Mouse (Mus musculus): ENCODE measurements at regions not wholly inside any gene's neighbourhood (a gene's known extent, or its start where the extent isn't known, plus 50 kb on each side); places are given as distances from the start of the nearest gene placed in this dataset.

GRCm38 (mm10) chr19:21186016-21186415 lies 86.1 kb upstream of the Zfand5 start:
- no peak overlapping the region for H3K9ac ChIP-seq (replicated peaks)
- 68% methylated on average over 1 of the region's 1 CpGs for WGBS (ENCODE audit: insufficient replicate concordance)
- no peaks in the 10 kb centered on the region for H3K4me1 ChIP-seq (replicated peaks; ENCODE audit: control insufficient read depth in 2 of 2, insufficient read depth in 2 of 2, low read length in 1 of 2)
- TF ChIP-seq CTCF (IDR thresholded peaks at IDR 0.05; ENCODE audit: low read depth), result no peak
- TF ChIP-seq EP300 (IDR thresholded peaks at IDR 0.05; ENCODE audit: low read depth), result no peak
- DNase-seq (ENCODE audit: low read depth in 3 of 3, low spot score in 3 of 3), result no peak
- H3K36me3 ChIP-seq (replicated peaks; ENCODE audit: control insufficient read depth, insufficient read depth, low read depth), result no peaks in the 10 kb centered on the region
- no peaks in the 10 kb centered on the region for H3K27me3 ChIP-seq (ENCODE audit: control insufficient read depth, insufficient read depth, low read length)
- H3K4me3 ChIP-seq (ENCODE audit: insufficient read depth in 1 of 2, low read depth in 2 of 2, low read length in 2 of 2), result no peak overlapping the region
- H3K4me2 ChIP-seq (ENCODE audit: low read depth), result no peak overlapping the region
- ATAC-seq (ENCODE audit: insufficient read depth), result no peak
- no peaks in the 10 kb centered on the region for H3K9me3 ChIP-seq (ENCODE audit: control insufficient read depth, low read length)
- no peak overlapping the region for H3K27ac ChIP-seq

- 70% methylated on average over 4 of the region's 4 CpGs for WGBS (ENCODE audit: insufficient replicate concordance)
- H3K9me3 ChIP-seq (ENCODE audit: control insufficient read depth, low read length), result no peaks in the 10 kb centered on the region
Measured at GRCm38 (mm10) chr19:21183028-21183427, 89.0 kb upstream of the Zfand5 start.

GRCm38 (mm10) chr19:21179886-21180285 lies 92.2 kb upstream of the Zfand5 start:
- ATAC-seq (ENCODE audit: insufficient read depth), result no peak
- peak in 1 of 3 experiments; percentile 16 for DNase-seq (ENCODE audit: low read depth in 3 of 3, low spot score in 3 of 3)
- 53% methylated on average over 1 of the region's 1 CpGs for WGBS (ENCODE audit: insufficient replicate concordance)
- TF ChIP-seq EP300 (IDR thresholded peaks at IDR 0.05; ENCODE audit: low read depth), result no peak
- no peak for TF ChIP-seq CTCF (IDR thresholded peaks at IDR 0.05; ENCODE audit: low read depth)
- Histone ChIP-seq H3K4me2 (ENCODE audit: low read depth) (no peak overlapping the region), H3K36me3 (replicated peaks; ENCODE audit: control insufficient read depth, insufficient read depth, low read depth) (no peaks in the 10 kb centered on the region), H3K27ac (no peak overlapping the region), H3K9ac (replicated peaks) (no peak overlapping the region), H3K9me3 (ENCODE audit: control insufficient read depth, low read length) (no peaks in the 10 kb centered on the region), H3K27me3 (ENCODE audit: control insufficient read depth, insufficient read depth, low read length) (no peaks in the 10 kb centered on the region), H3K4me3 (ENCODE audit: insufficient read depth in 1 of 2, low read depth in 2 of 2, low read length in 2 of 2) (no peak overlapping the region), H3K4me1 (replicated peaks; ENCODE audit: control insufficient read depth in 2 of 2, insufficient read depth in 2 of 2, low read length in 1 of 2) (0 out of 4 replicates have a peak, but pooled peaks cover 0 to 2% of the 10 kb centered on the region in 2 experiments)

More at GRCm38 (mm10) chr19:21183028-21183427, 89.0 kb upstream of the Zfand5 start:
- no peaks in the 10 kb centered on the region for H3K4me1 ChIP-seq (replicated peaks; ENCODE audit: control insufficient read depth in 2 of 2, insufficient read depth in 2 of 2, low read length in 1 of 2)
- DNase-seq (ENCODE audit: low read depth in 3 of 3, low spot score in 3 of 3) (no peak), ATAC-seq (ENCODE audit: insufficient read depth) (no peak)
- no peaks in the 10 kb centered on the region for H3K36me3 ChIP-seq (replicated peaks; ENCODE audit: control insufficient read depth, insufficient read depth, low read depth)
- H3K4me3 ChIP-seq (ENCODE audit: insufficient read depth in 1 of 2, low read depth in 2 of 2, low read length in 2 of 2), result no peak overlapping the region
- no peak overlapping the region for H3K4me2 ChIP-seq (ENCODE audit: low read depth)
- H3K27ac ChIP-seq, result no peak overlapping the region
- H3K9ac ChIP-seq (replicated peaks), result no peak overlapping the region
- TF ChIP-seq CTCF (IDR thresholded peaks at IDR 0.05; ENCODE audit: low read depth) (no peak), EP300 (IDR thresholded peaks at IDR 0.05; ENCODE audit: low read depth) (no peak)
- H3K27me3 ChIP-seq (ENCODE audit: control insufficient read depth, insufficient read depth, low read length), result no peaks in the 10 kb centered on the region

- Histone ChIP-seq H3K9ac (replicated peaks) (no peak overlapping the region), H3K9me3 (ENCODE audit: control insufficient read depth, low read length) (no peaks in the 10 kb centered on the region), H3K4me1 (replicated peaks; ENCODE audit: control insufficient read depth in 2 of 2, insufficient read depth in 2 of 2, low read length in 1 of 2) (peaks cover 0 to 9% of the 10 kb centered on the region in 2 experiments; a peak in 1 of 4 replicates), H3K36me3 (replicated peaks; ENCODE audit: control insufficient read depth, insufficient read depth, low read depth) (no peaks in the 10 kb centered on the region), H3K27me3 (ENCODE audit: control insufficient read depth, insufficient read depth, low read length) (no peaks in the 10 kb centered on the region), H3K4me3 (ENCODE audit: insufficient read depth in 1 of 2, low read depth in 2 of 2, low read length in 2 of 2) (no peak overlapping the region), H3K4me2 (ENCODE audit: low read depth) (no peak overlapping the region), H3K27ac (no peak overlapping the region)
- TF ChIP-seq CTCF (IDR thresholded peaks at IDR 0.05; ENCODE audit: low read depth), result no peak
- no peak for TF ChIP-seq EP300 (IDR thresholded peaks at IDR 0.05; ENCODE audit: low read depth)
- 44% methylated on average over 3 of the region's 3 CpGs for WGBS (ENCODE audit: insufficient replicate concordance)
- DNase-seq (ENCODE audit: low read depth in 3 of 3, low spot score in 3 of 3), result peak in 1 of 3 experiments; percentile 9
- ATAC-seq (ENCODE audit: insufficient read depth), result no peak
Measured at GRCm38 (mm10) chr19:21175426-21175831, 96.6 kb upstream of the Zfand5 start.

- Histone ChIP-seq H3K27me3 (ENCODE audit: control insufficient read depth, insufficient read depth, low read length) (no peaks in the 10 kb centered on the region), H3K9me3 (ENCODE audit: control insufficient read depth, low read length) (no peaks in the 10 kb centered on the region), H3K9ac (replicated peaks) (no peak overlapping the region), H3K4me2 (ENCODE audit: low read depth) (no peak overlapping the region), H3K36me3 (replicated peaks; ENCODE audit: control insufficient read depth, insufficient read depth, low read depth) (no peaks in the 10 kb centered on the region), H3K27ac (no peak overlapping the region), H3K4me3 (ENCODE audit: insufficient read depth in 1 of 2, low read depth in 2 of 2, low read length in 2 of 2) (no peak overlapping the region), H3K4me1 (replicated peaks; ENCODE audit: control insufficient read depth in 2 of 2, insufficient read depth in 2 of 2, low read length in 1 of 2) (peaks cover 0 to 9% of the 10 kb centered on the region in 2 experiments; a peak in 1 of 4 replicates)
- DNase-seq (ENCODE audit: low read depth in 3 of 3, low spot score in 3 of 3) (no peak), ATAC-seq (ENCODE audit: insufficient read depth) (no peak)
- no peak for TF ChIP-seq EP300 (IDR thresholded peaks at IDR 0.05; ENCODE audit: low read depth)
- TF ChIP-seq CTCF (IDR thresholded peaks at IDR 0.05; ENCODE audit: low read depth), result no peak
- whole genome bisulfite sequencing (ENCODE audit: insufficient replicate concordance), result 53% methylated on average over 5 of the region's 5 CpGs
Measured at GRCm38 (mm10) chr19:21174636-21175035, 97.4 kb upstream of the Zfand5 start.
